Mouse (Mus musculus) ES-Bruce4 (cell line): Measurements from ENCODE around the gene Pax1. TPM values are rescaled to one million over a fixed set of nuclear protein-coding genes. Genes with fewer than 3 reads are reported as not detected.
A peak's percentile ranks its signal among the peaks of the same experiment; 100 is the strongest.

ENCODE experiments used
- H3K27ac ChIP-seq: 2 replicates; pipeline ENCODE4 v1.5.1; 2012; ENCODE audit warnings: low read length, inconsistent platforms; ENCODE audit not compliant: insufficient read depth
- H3K27me3 ChIP-seq: 2 replicates; pipeline ENCODE4 v1.6.1; 2012; ENCODE audit warnings: mild to moderate bottlenecking, low read length, inconsistent platforms; ENCODE audit not compliant: control insufficient read depth, poor library complexity, insufficient read depth, severe bottlenecking
- H3K36me3 ChIP-seq: 2 replicates; pipeline ENCODE4 v1.6.1; 2012; ENCODE audit warnings: inconsistent platforms, mild to moderate bottlenecking, low read length, moderate library complexity; ENCODE audit not compliant: control insufficient read depth, poor library complexity, insufficient read depth, severe bottlenecking
- H3K4me1 ChIP-seq: one replicate; pipeline ENCODE4 v1.8.1; 2011; ENCODE audit warnings: low read length; ENCODE audit not compliant: control insufficient read depth, insufficient read depth
- H3K4me3 ChIP-seq: 2 replicates; pipeline ENCODE4 v1.5.1; 2011; ENCODE audit warnings: low read depth, mild to moderate bottlenecking, low read length
- H3K9ac ChIP-seq: 2 replicates; pipeline ENCODE4 v1.6.1; 2012; ENCODE audit warnings: low read depth, mild to moderate bottlenecking, inconsistent platforms; ENCODE audit not compliant: poor library complexity, severe bottlenecking
- H3K9me3 ChIP-seq: replicated peaks from 2 replicates; pipeline ENCODE4 v1.6.1; 2012; ENCODE audit warnings: mild to moderate bottlenecking, low read length, inconsistent platforms; ENCODE audit not compliant: control insufficient read depth, poor library complexity, insufficient read depth, severe bottlenecking
- CTCF ChIP-seq: IDR thresholded peaks from one replicate; pipeline ENCODE4 v1.8.1; 2011; ENCODE audit warnings: low read depth, low read length
- EP300 ChIP-seq: IDR thresholded peaks from 2 replicates; pipeline ENCODE4 v1.6.1; 2011; ENCODE audit warnings: low read depth, low read length; ENCODE audit not compliant: insufficient read depth
- POLR2A ChIP-seq: IDR thresholded peaks from one replicate; pipeline ENCODE4 v1.8.1; 2011; ENCODE audit warnings: low read length; ENCODE audit not compliant: insufficient read depth
- polyA plus RNA-seq: library from polyadenylated mRNA; stranded (reverse); fragments of >200 nt; gene quantifications from 2 replicates; pipeline ENCODE4 v1.2.4, GENCODE M21; 2011; ENCODE audit warnings: low read depth; ENCODE audit not compliant: missing spikeins, insufficient read depth, insufficient read length

Pax1 gene
- polyA plus RNA-seq, 1 experiment, result not detected

- Histone ChIP-seq H3K27me3 (peaks cover 7% of the 10 kb centered on the region), H3K4me3 (no peak overlapping the region), H3K36me3 (no peaks in the 10 kb centered on the region), H3K27ac (no peak overlapping the region), H3K4me1 (no peaks in the 10 kb centered on the region), H3K9ac (no peak overlapping the region), H3K9me3 (no peaks in the 10 kb centered on the region)
- no peak for TF ChIP-seq CTCF
- TF ChIP-seq POLR2A, result no peak
- no peak for TF ChIP-seq EP300
Measured at GRCm38 (mm10) chr2:147374245-147374644, 12.5 kb downstream of the Pax1 start.

DNA sequence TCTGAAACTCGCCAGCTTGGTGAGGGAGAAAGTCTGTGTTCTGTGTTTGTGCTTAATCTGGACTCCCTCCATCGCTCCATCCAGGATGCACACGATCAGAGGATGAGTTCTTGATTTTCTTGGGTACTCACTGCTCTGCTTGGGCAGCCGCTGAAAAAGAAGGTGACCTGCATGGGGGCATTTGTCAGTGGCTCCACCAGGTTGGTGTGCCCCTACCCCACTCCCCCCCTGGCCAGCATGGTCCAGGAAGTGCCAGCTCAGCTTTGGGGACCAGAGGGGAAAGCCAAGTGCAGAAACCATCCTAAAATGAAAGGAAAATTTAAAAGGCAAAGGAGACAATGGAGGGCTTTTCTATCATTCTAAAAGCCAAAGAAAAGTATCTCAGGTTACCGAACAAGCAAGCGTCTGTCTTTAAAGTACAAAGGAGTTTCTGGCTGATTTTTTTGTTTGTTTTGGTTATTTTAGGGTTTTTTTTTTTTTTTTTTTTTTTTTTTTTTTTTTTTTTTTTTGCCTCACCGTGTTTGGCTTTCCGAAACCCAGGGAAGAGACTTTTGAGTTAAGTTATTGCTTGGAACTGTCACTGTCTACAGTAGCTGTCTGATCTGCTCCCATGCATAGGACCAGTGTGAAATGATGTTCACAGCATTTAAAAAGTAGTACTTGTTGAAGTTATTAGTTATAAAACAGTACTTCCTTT, 13.4 kb downstream of the Pax1 start:
- Histone ChIP-seq H3K9me3 (no peaks in the 10 kb centered on the region), H3K36me3 (no peaks in the 10 kb centered on the region), H3K27ac (no peak overlapping the region), H3K27me3 (peaks cover 7% of the 10 kb centered on the region), H3K4me3 (no peak overlapping the region), H3K9ac (no peak overlapping the region), H3K4me1 (no peaks in the 10 kb centered on the region)
- TF ChIP-seq POLR2A (no peak), EP300 (no peak), CTCF (no peak)

GRCm38 (mm10) chr2:147378934-147379333, 17.2 kb downstream of the Pax1 start:
- H3K4me3 ChIP-seq, result no peak overlapping the region
- H3K27ac ChIP-seq, result no peak overlapping the region
- H3K9ac ChIP-seq, result no peak overlapping the region
- no peaks in the 10 kb centered on the region for H3K36me3 ChIP-seq
- no peaks in the 10 kb centered on the region for H3K4me1 ChIP-seq
- H3K9me3 ChIP-seq, result no peaks in the 10 kb centered on the region
- TF ChIP-seq EP300, result no peak
- H3K27me3 ChIP-seq, result peaks cover 2% of the 10 kb centered on the region; the same call in 1 of the 2 replicates

GRCm38 (mm10) chr2:147383373-147383772, 21.6 kb downstream of the Pax1 start:
- H3K27me3 ChIP-seq, result no peaks in the 10 kb centered on the region
- TF ChIP-seq POLR2A, result no peak
- no peak for TF ChIP-seq CTCF
- TF ChIP-seq EP300, result no peak
- no peak overlapping the region for H3K27ac ChIP-seq
- H3K9me3 ChIP-seq, result no peaks in the 10 kb centered on the region
- H3K4me1 ChIP-seq, result no peaks in the 10 kb centered on the region
- no peak overlapping the region for H3K4me3 ChIP-seq
- no peaks in the 10 kb centered on the region for H3K36me3 ChIP-seq
- no peak overlapping the region for H3K9ac ChIP-seq

DNA sequence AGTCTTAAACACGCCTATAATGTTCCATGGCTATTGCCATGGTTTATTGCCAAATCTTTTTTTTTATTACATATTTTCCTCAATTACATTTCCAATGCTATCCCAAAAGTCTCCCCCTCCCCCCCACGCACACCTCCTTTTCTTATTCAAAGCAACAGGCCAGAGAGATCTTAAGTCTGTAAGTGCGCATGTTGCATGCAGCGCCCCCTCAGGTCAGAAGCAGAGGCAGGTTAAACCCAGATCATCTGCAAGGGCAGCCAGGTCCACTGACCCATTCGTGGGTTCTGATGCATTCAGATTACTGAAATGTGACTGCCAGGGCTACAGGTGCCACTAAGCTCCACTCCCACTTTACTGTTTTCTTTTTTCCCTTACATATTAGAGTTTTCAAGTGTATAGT, 25.2 kb downstream of the Pax1 start:
- no peak for TF ChIP-seq POLR2A
- TF ChIP-seq CTCF, result peak; percentile 54
- Histone ChIP-seq H3K27me3 (no peaks in the 10 kb centered on the region), H3K4me1 (no peaks in the 10 kb centered on the region), H3K4me3 (no peak overlapping the region), H3K36me3 (no peaks in the 10 kb centered on the region), H3K9me3 (no peaks in the 10 kb centered on the region), H3K9ac (no peak overlapping the region), H3K27ac (no peak overlapping the region)

DNA sequence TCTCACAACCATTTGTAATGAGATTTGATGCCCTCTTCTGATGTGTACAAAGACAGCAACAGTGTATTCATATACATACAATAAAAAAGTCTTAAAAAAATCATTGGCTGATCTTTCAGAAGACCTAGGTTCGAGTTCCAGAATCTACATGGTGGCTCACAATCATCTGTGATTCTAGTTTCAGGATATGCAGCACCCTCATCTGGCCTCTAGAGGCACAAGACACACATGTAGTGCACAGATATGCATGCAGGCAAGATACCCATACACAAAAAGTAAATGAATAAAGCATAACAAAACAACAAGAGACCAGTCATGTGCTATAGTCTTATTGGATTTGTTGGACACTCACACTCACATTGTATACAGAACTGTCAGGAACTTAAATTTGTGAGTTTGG, 47.6 kb downstream of the Pax1 start:
- Histone ChIP-seq H3K36me3 (no peaks in the 10 kb centered on the region), H3K27me3 (no peaks in the 10 kb centered on the region), H3K27ac (no peak overlapping the region), H3K9ac (no peak overlapping the region), H3K4me3 (no peak overlapping the region), H3K4me1 (no peaks in the 10 kb centered on the region), H3K9me3 (no peaks in the 10 kb centered on the region)
- TF ChIP-seq POLR2A, result no peak
- TF ChIP-seq CTCF, result no peak
- no peak for TF ChIP-seq EP300
